Mouse (Mus musculus) stomach, postnatal 0 days (tissue): ENCODE data around the gene Nasp.

Experiments used
- CTCF ChIP-seq: IDR thresholded peaks from 2 replicates; pipeline ENCODE4 v1.5.1; 2016; ENCODE audit warnings: antibody characterized with exemption, low read depth, mild to moderate bottlenecking, moderate library complexity
- EP300 ChIP-seq: optimal IDR thresholded peaks from 2 replicates; pipeline ENCODE3; 2016; ENCODE audit warnings: antibody characterized with exemption

DNA sequence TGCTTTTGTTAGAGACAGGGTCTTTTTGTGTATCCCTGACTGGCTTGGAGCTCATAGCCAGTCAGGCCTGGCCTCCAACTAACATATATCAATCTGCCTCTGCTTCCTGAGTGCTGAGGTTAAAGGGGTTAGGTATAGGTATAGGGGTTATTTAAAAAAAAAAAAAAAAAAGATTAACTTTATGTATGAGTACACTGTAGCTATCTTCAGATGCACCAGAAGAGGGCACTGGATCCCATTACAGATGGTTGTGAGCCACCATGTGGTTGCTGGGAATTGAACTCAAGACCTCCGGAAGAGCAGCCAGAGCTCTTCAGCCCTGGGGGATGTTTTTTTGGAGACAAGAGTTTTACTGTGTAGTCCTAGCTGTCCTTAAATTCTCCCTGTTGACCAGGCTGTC is 34.3 kb upstream of the Nasp start:
- TF ChIP-seq CTCF: no peak
- no peak for TF ChIP-seq EP300
